Mouse (Mus musculus) left cerebral cortex, adult 9 months (tissue): ENCODE measurements around the gene Gldc.

Source experiments
- DNase-seq, 2 experiments: peaks; one replicate each; pipeline ENCODE4 v3.0.0; 2022; ENCODE audit warnings: low spot score in 2 of 2

Gene Gldc

DNA sequence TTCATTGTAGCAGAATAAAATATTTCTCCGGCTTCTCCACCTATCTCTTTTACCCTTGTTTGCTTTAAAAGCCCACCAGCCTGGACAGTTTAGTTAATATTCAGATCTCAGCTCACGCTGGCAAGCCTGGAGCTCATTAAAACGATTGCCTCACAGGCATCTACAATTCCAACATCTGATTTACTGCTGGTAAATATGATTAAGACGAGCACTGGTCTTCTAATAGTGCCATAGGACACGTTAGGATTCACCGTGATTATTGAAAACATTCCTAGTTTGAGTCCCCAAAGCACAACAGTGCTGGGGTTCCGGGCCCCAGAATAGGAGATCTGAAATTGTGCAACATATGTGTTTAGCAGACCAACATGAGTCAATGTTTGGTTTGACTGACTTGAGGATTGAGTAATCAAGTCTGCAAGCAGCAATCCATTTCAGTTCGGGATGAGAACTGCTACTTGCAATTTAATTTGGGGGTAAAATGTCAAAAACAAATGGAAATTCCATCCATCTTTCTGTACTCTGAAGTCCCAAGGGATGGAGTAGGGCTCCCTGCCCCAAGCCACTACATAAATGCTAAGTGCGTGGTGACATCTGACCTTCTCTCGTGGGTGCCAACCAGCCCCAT lies 67.9 kb downstream of the Gldc start:
- no peak for DNase-seq

GRCm38 (mm10) chr19:30105045-30105842 lies 70.0 kb downstream of the Gldc start:
- no peak for DNase-seq

- no peak for DNase-seq
Measured at GRCm38 (mm10) chr19:30102620-30103019, 72.6 kb downstream of the Gldc start.

GRCm38 (mm10) chr19:30100571-30100970 lies 74.7 kb downstream of the Gldc start:
- no peak for DNase-seq

- DNase-seq: no peak
Measured at GRCm38 (mm10) chr19:30097039-30097438, 78.2 kb downstream of the Gldc start.

GRCm38 (mm10) chr19:30096186-30096585 lies 79.0 kb downstream of the Gldc start:
- no peak for DNase-seq

- DNase-seq: no peak
Measured at GRCm38 (mm10) chr19:30091644-30092295, 83.5 kb downstream of the Gldc start.

- no peak for DNase-seq
Measured at GRCm38 (mm10) chr19:30090163-30090562, 85.1 kb downstream of the Gldc start.

GRCm38 (mm10) chr19:30065797-30066196 lies 109.4 kb downstream of the Gldc start:
- peak in 1 of 2 experiments; percentile 29 for DNase-seq

DNA sequence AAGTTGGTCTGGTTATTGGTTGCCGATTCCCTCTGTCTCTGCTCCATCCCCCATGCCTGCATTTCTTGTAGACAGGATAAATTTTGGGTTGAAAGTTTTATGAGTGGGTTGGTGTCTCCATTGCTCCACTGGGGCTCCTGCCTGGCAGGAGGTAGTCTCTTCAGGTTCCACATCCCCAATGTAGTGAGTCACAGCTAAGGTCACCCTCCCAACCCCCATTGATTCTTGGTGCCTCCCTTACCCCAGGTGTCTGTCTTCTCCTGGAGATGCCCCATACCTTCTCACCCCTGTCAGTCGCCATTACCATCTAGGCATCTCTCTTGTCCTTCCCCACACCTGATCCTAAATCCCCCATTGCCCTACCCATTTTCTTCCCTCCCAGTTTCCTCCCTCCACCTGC lies 121.0 kb downstream of the Gldc start:
- no peak for DNase-seq

DNA sequence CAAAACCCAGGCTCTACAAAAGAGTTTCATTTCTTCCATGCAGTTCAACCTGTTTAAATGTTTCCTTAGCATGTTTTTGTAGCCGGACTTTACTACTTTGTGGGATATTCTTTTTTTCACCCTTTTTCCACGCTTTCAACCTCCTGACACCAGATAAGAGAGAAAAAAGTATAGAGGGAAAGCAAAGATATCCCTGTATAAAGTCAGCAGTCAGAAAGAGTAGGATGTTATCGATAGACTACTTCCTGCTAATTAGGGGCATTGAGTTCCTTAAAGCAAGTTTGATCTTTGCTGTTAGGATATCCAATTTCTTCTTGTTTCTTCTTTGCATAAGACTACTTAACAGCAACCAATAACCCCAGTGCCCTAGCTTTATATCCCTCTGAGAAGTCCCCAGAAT lies 123.8 kb downstream of the Gldc start:
- DNase-seq: no peak

DNA sequence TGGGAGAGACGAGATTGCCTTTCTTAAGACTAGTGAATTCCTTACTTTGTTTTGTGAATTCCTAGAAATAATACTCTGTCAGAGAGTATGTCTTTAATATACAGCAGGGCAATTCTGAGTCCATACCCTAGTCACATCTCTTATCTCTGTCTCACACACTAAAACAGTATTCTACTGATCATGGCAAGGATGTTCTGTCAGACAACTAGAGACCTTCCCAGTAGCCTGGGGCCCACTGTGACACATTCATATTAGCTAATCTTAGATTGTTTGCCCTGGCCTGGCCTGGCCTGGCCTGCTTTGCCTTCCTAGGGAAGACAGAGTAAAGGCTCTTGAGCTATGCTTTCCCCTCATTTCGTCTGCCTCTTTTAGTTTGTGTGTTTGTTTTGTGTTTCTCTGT lies 124.6 kb downstream of the Gldc start:
- DNase-seq: no peak
